Mouse (Mus musculus) stomach, embryonic 15.5 days (tissue): ENCODE measurements around the gene Ntn4. TPM values are rescaled to one million over a fixed set of nuclear protein-coding genes. Genes with fewer than 3 reads are reported as not detected.
A peak's percentile ranks its signal among the peaks of the same experiment; 100 is the strongest.

Source experiments
- ATAC-seq: fragments of 200-750 bp; cut with Nextera tagmentation; 2 replicates; pipeline ENCODE4 v1.8.0; 2017; ENCODE audit warnings: low read depth, moderate number of reproducible peaks, moderate TSS enrichment; ENCODE audit not compliant: insufficient read depth, low FRiP score
- H3K27ac ChIP-seq: fragments of 300-500 bp; sonication (generic); 2 replicates; pipeline ENCODE4 v1.5.1; 2015; ENCODE audit warnings: mild to moderate bottlenecking, inconsistent platforms
- H3K27me3 ChIP-seq: fragments of 300-500 bp; sonication (generic); replicated peaks from 2 replicates; pipeline ENCODE4 v1.6.1; 2015; ENCODE audit warnings: inconsistent platforms
- H3K36me3 ChIP-seq: fragments of 300-500 bp; sonication (generic); 2 replicates; pipeline ENCODE4 v1.6.1; 2015; ENCODE audit warnings: inconsistent platforms
- H3K4me1 ChIP-seq: fragments of 300-500 bp; sonication (generic); 2 replicates; pipeline ENCODE4 v1.6.1; 2015; ENCODE audit warnings: inconsistent platforms
- H3K4me2 ChIP-seq: fragments of 300-500 bp; sonication (generic); 2 replicates; pipeline ENCODE4 v1.6.1; 2015; ENCODE audit warnings: mild to moderate bottlenecking, inconsistent platforms
- H3K4me3 ChIP-seq: fragments of 300-500 bp; sonication (generic); replicated peaks from 2 replicates; pipeline ENCODE4 v1.5.1; 2015; ENCODE audit warnings: inconsistent platforms
- H3K9ac ChIP-seq: fragments of 300-500 bp; sonication (generic); 2 replicates; pipeline ENCODE4 v1.6.1; 2015; ENCODE audit warnings: inconsistent platforms
- H3K9me3 ChIP-seq: fragments of 300-500 bp; sonication (generic); 2 replicates; pipeline ENCODE4 v1.6.1; 2016; ENCODE audit warnings: inconsistent platforms
- WGBS: fragments of 180-500 bp; shearing (Covaris S2); methylation state at CpG from one replicate; pipeline ENCODE4 v1.1.7; 2015; 5-methylcytosine and 5-hydroxymethylcytosine counted together
- polyA plus RNA-seq: library from polyadenylated mRNA; unstranded; fragments of >200 nt; fragmentation: Nextera tagmentation; extraction: Ambion mirVana; gene quantifications from 2 replicates; pipeline ENCODE4 v1.2.1, GENCODE M21; 2015

The Ntn4 gene
- polyA plus RNA-seq = 0.71 and 0.72 TPM in 2 replicates

DNA sequence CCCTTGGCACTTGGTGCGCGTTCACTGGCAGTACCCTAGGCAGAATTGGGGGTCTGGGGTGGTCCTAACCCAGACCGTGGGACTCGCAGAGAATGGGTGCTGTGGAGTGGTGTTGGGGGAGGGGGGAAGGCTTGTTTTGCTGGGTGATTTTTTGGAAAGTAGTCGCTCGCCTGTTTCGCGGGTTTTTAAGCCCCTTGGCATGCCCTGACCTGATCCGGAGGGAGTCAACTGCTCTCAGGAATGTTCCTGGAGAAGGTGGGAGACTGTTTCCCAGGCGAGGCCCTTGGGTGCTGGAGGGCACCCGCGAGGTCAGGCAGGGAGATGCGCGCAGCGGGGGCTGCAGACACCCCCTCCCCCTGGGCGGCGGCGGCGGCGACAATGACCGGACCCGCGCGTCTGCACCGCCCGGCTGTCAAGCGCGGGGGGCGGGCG, at the start of gene Ntn4:
TSS of gene Ntn4 (plus strand) at position 161 of the 432 bp plus-strand sequence.
- H3K4me3 ChIP-seq = peak within 1 kb of the TSS; percentile 69
- no peaks in the 10 kb centered on the region for H3K9me3 ChIP-seq
- H3K9ac ChIP-seq = peak within 1 kb of the TSS; percentile 69
- no peaks in the 10 kb centered on the region for H3K36me3 ChIP-seq
- peaks cover 17% of the 10 kb centered on the region; the same call in 1 of the 2 replicates for H3K27me3 ChIP-seq
- no peak within 1 kb of the TSS for H3K27ac ChIP-seq
- peak within 1 kb of the TSS; percentile 100 for H3K4me2 ChIP-seq
- ATAC-seq = 0 out of 2 replicates have a peak, but pooled peaks have one; percentile 9
- peaks cover 18% of the 10 kb centered on the region for H3K4me1 ChIP-seq
- WGBS = 3% methylated on average over 29 of the region's 30 CpGs

DNA sequence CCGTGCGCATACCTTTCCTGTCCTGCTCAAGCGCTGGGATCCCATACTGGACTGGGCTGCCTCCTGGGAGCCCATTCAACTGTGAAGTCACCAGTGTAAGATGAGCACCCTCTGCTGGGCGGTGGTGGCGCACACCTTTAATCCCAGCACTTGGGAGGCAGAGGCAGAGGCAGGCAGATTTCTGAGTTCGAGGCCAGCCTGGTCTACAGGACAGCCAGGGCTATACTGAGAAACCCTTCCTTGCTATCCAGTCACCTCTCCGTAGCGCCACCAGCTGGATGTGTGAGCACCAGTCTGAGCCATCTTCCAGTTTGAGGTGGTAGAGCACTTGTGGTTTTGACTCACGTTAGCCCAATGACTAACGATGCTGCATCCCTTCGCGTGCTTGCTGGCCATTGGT, 48.0 kb upstream of the Ntn4 start:
- H3K36me3 ChIP-seq = 0 out of 2 replicates have a peak, but pooled peaks cover under 1% of the 10 kb centered on the region
- H3K4me2 ChIP-seq = no peak overlapping the region
- no peaks in the 10 kb centered on the region for H3K9me3 ChIP-seq
- H3K27me3 ChIP-seq = no peaks in the 10 kb centered on the region
- H3K4me1 ChIP-seq = peaks cover 6% of the 10 kb centered on the region
- 51% methylated on average over 12 of the region's 12 CpGs for WGBS
- no peak overlapping the region for H3K9ac ChIP-seq
- no peak overlapping the region for H3K4me3 ChIP-seq
- H3K27ac ChIP-seq = no peak overlapping the region
- no peak for ATAC-seq

DNA sequence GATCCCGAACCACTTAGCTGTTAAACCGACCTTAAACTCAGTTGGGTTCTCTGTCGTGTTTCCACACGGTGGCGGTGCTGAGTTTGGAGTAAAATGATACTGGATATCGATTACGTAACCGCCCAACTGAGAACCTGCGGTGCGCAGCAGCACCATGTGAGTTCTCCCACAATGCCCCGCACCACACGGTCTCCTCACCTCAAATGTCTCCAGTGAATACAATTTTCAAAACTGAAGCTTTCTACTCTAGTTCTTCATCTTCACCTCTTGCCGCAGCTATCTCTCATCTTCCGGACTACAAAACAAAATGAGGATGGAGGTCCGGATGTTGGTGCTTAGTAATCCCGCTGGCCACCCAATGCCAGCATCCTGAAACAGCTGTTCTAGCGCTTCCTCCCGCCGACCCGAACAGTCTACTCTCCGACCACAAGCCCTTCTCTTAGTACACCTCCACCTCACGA, 46.4 kb upstream of the Ntn4 start:
- ATAC-seq = peak; percentile 65
- Histone ChIP-seq H3K27ac (no peak overlapping the region), H3K9me3 (no peaks in the 10 kb centered on the region), H3K36me3 (no peaks in the 10 kb centered on the region), H3K27me3 (no peaks in the 10 kb centered on the region), H3K4me2 (peak overlapping the region; percentile 76), H3K4me1 (no peaks in the 10 kb centered on the region), H3K9ac (no peak overlapping the region), H3K4me3 (peak overlapping the region; percentile 46)
- 1% methylated on average over 22 of the region's 22 CpGs for WGBS

DNA sequence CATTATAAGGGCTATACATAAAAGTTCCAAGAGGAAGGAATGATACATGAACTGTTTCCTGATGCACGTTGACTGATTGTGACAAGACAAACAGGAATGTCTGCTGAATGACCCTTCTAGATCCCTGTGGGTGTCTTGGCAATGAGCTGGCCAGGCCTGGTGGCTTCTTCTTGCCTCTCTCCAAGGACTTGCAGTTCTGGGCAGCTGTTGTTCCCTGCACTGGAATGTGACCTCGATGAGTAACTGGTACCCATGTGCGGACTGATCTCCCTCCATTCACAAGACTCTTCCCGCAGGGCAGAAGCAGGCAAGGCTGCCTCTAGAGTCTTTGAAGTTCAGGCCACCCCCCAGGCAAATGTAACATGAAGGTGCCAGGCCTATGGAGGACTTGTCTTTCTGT, 44.6 kb upstream of the Ntn4 start:
- Histone ChIP-seq H3K9me3 (no peaks in the 10 kb centered on the region), H3K27ac (no peak overlapping the region), H3K36me3 (no peaks in the 10 kb centered on the region), H3K27me3 (no peaks in the 10 kb centered on the region), H3K4me2 (no peak overlapping the region), H3K4me1 (no peaks in the 10 kb centered on the region), H3K4me3 (no peak overlapping the region), H3K9ac (no peak overlapping the region)
- no peak for ATAC-seq
- 59% methylated on average over 4 of the region's 4 CpGs for WGBS

DNA sequence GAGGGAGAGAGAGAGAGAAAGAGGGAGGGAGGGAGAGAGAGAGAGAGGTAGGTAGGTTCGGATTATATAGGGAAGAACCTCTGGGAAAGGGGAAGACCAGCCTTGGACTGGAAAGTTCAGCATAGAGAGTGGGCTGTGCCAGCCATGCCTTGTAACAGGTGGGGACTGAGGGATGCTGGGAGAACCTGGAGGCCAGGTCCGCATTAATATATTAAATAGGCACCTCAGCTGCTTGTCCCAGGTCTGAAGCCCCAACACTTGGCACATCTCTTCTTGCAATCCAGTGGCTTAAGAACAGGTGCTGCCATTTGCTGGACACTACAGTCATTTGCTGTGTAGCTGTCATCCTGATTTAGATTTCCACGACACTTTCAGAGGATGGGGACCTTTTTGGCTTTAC, 43.8 kb upstream of the Ntn4 start:
- Histone ChIP-seq H3K4me3 (no peak overlapping the region), H3K36me3 (no peaks in the 10 kb centered on the region), H3K9ac (no peak overlapping the region), H3K27ac (no peak overlapping the region), H3K9me3 (no peaks in the 10 kb centered on the region), H3K4me1 (no peaks in the 10 kb centered on the region), H3K27me3 (no peaks in the 10 kb centered on the region), H3K4me2 (no peak overlapping the region)
- WGBS = 77% methylated on average over 3 of the region's 3 CpGs
- ATAC-seq = no peak

DNA sequence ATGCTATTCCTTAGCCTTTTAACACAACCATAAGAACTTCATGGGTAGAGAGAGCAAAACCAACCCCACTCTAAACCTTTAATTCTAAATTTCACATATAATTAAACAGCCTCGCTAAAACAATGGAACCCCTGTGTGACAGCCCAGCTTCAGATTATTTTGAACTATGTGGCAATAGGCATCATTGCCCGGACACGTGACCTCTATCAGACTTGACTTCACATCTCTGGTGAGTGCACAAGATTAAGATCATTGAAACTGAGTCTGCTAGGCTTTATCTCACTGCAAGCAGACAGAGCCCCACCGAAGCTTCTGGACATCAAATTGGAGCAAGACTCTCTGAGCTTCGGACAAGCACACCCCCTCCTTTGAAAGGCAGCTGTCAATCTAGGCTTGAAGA, 38.2 kb upstream of the Ntn4 start:
- H3K4me2 ChIP-seq = no peak overlapping the region
- no peak overlapping the region for H3K9ac ChIP-seq
- no peak overlapping the region for H3K4me3 ChIP-seq
- H3K4me1 ChIP-seq = no peaks in the 10 kb centered on the region
- no peaks in the 10 kb centered on the region for H3K9me3 ChIP-seq
- H3K27me3 ChIP-seq = no peaks in the 10 kb centered on the region
- H3K36me3 ChIP-seq = no peaks in the 10 kb centered on the region
- WGBS = 80% methylated on average over 5 of the region's 5 CpGs
- ATAC-seq = no peak
- no peak overlapping the region for H3K27ac ChIP-seq

DNA sequence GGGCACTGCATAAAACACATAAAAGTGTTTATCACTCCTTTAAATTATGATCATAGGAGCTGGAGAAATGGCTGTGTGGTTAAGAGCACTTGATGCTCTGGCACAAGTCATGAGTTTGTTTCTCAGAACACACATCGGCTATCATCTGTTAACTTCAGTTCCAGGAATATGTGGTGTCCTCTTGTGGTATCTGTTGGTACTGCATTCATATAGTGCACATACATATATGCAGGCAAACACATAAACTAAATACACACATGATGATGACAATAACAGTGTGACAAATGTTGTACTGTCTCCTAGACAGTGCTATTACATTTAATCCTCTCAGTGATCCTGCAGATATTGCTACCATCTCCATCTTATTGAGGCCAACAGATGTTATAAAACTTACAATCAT, 37.2 kb upstream of the Ntn4 start:
- 96% methylated on average over 1 of the region's 1 CpGs for WGBS
- H3K4me1 ChIP-seq = no peaks in the 10 kb centered on the region
- ATAC-seq = no peak
- H3K4me2 ChIP-seq = no peak overlapping the region
- H3K9ac ChIP-seq = no peak overlapping the region
- H3K4me3 ChIP-seq = no peak overlapping the region
- no peaks in the 10 kb centered on the region for H3K27me3 ChIP-seq
- no peak overlapping the region for H3K27ac ChIP-seq
- no peaks in the 10 kb centered on the region for H3K9me3 ChIP-seq
- H3K36me3 ChIP-seq = no peaks in the 10 kb centered on the region

DNA sequence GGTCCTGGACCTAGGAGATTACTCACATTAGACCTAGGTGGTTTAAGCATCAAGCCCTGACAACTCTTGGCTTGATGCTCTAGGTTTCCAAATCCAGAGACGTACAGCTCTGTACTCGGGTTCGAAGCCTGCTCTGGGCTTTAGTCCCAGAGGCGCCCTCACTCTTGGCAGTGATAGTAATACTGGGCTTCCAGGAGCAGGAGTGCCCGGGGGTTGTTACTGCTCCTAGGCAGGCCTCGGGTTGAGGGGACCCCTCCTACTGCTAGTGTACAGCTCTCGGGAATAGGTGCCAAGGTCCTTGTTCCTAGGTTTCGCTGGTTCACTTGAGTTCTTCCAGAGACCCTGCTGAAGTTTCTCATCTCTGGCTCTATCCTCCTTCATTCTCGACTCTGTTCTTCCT, 34.2 kb upstream of the Ntn4 start:
- Histone ChIP-seq H3K4me2 (no peak overlapping the region), H3K4me3 (no peak overlapping the region), H3K4me1 (no peaks in the 10 kb centered on the region), H3K27ac (no peak overlapping the region), H3K27me3 (no peaks in the 10 kb centered on the region), H3K36me3 (no peaks in the 10 kb centered on the region), H3K9me3 (no peaks in the 10 kb centered on the region), H3K9ac (no peak overlapping the region)
- no peak for ATAC-seq
- 87% methylated on average over 9 of the region's 9 CpGs for WGBS

DNA sequence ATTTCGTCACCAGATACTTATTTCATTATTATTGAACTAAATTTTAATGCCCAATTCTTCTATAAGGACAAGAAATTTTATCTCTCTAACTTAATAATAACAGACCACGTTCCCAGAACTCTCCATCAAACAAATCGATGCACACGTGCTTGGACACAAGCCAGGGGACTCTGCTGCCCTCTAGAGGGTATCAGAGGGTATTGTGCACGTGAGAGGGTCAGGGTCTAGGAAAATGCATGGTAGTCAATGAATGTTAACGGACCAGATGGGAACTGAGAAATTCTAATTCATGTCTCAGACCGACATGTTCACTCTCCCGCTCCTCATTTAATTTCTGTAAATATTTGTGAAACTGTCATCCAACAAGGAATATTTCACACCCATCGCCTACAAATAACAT, 32.4 kb upstream of the Ntn4 start:
- Histone ChIP-seq H3K4me3 (no peak overlapping the region), H3K27ac (no peak overlapping the region), H3K27me3 (no peaks in the 10 kb centered on the region), H3K4me2 (no peak overlapping the region), H3K4me1 (no peaks in the 10 kb centered on the region), H3K36me3 (no peaks in the 10 kb centered on the region), H3K9me3 (no peaks in the 10 kb centered on the region), H3K9ac (no peak overlapping the region)
- no peak for ATAC-seq
- 43% methylated on average over 9 of the region's 9 CpGs for WGBS

DNA sequence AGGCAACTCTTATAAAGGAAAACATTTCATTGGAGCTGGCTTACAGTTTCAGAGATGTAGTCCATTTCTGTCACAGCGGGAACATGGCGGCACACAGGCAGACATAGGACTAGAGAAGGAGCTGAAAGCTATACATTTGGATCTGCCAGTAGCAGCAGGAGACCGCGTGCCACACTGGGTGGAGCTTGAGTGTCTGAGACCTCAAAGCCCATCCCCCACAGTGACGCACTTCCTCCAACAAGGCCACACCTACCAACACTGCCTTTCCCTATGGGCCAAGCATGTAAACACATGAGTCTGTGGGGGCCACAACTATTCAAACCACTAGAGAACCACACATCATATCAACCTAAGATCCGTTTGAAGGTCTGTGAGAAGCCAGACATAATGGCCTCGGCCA, 31.2 kb upstream of the Ntn4 start:
- Histone ChIP-seq H3K4me2 (no peak overlapping the region), H3K4me3 (no peak overlapping the region), H3K9me3 (no peaks in the 10 kb centered on the region), H3K27me3 (no peaks in the 10 kb centered on the region), H3K36me3 (no peaks in the 10 kb centered on the region), H3K27ac (no peak overlapping the region), H3K4me1 (no peaks in the 10 kb centered on the region), H3K9ac (no peak overlapping the region)
- 92% methylated on average over 7 of the region's 7 CpGs for WGBS
- ATAC-seq = no peak

DNA sequence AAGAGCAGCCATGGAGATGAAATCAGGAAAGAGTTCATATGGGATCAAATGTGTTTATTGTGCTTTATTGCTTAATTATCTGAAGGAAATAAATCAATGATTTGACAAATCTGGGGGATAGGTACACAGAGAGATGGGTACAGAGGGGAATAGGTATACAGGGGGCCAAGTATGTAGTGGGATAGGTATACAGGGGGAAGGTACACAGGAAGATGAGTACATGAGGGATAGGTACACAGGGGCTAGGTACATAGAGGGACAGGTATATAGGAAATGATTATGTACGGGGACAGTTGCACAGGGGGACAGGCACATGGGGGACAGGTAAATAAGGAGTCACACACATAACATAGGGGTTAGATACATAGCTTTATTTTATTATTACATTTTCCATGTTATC, 29.6 kb upstream of the Ntn4 start:
- 96% methylated on average over 1 of the region's 1 CpGs for WGBS

DNA sequence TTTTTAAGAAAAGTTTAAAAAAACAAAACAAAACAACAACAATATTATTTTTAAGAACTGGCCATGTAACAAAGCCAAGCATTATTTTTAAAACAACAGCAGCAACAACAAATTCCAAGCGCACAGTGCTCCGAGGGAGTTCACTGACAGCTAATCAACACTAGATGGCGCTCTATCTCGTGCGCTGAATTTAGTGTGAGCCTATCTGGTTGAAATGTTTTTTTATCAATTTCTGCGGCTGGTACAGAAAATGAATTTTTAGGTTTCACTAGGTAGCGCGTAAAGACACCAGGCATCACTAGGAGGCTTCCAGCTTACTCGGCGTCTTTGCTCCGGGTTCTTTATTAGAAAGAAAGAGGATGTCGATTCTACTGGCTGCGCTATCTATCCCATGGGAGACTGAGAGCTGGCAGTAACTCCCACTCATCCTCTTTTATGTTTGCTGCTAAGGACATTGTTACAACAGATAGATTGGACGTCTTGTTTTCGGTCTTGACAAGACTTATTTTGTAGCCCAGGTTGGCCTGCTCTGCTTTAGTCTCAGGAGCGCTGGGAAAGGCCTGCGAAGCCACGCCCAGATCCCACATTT, 29.0 kb upstream of the Ntn4 start:
- no peak for ATAC-seq
- no peaks in the 10 kb centered on the region for H3K36me3 ChIP-seq
- H3K4me3 ChIP-seq = no peak overlapping the region
- no peaks in the 10 kb centered on the region for H3K27me3 ChIP-seq
- no peaks in the 10 kb centered on the region for H3K4me1 ChIP-seq
- H3K4me2 ChIP-seq = no peak overlapping the region
- H3K27ac ChIP-seq = no peak overlapping the region
- no peak overlapping the region for H3K9ac ChIP-seq
- WGBS = 43% methylated on average over 18 of the region's 18 CpGs
- H3K9me3 ChIP-seq = no peaks in the 10 kb centered on the region

More for the DNA sequence above, 29.6 kb upstream of the Ntn4 start:
- H3K4me3 ChIP-seq = no peak overlapping the region
- H3K27ac ChIP-seq = no peak overlapping the region
- no peaks in the 10 kb centered on the region for H3K9me3 ChIP-seq
- H3K4me1 ChIP-seq = no peaks in the 10 kb centered on the region
- H3K36me3 ChIP-seq = no peaks in the 10 kb centered on the region
- no peaks in the 10 kb centered on the region for H3K27me3 ChIP-seq
- H3K9ac ChIP-seq = no peak overlapping the region
- ATAC-seq = no peak
- no peak overlapping the region for H3K4me2 ChIP-seq

DNA sequence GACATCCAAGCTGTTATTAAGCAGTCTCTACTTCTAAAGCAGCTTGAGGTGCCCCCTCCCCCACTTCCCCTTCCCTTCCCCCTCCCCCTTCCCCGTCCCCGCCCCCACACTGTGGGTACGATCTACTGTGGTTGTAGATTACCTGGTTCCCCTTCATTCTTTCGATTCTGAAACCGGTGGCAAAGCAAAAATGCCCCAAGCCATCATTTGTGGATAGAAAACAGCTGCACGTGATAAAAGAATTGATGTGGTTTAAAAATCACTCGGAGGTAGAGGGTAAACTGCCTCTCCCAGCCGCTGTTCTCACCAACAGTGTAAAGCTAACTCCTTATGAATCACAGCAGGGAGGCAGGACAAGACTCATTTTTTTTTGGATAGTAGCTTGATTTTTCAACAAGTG, 25.6 kb upstream of the Ntn4 start:
- Histone ChIP-seq H3K27me3 (no peaks in the 10 kb centered on the region), H3K4me3 (no peak overlapping the region), H3K9ac (no peak overlapping the region), H3K4me1 (no peaks in the 10 kb centered on the region), H3K36me3 (no peaks in the 10 kb centered on the region), H3K4me2 (no peak overlapping the region), H3K27ac (no peak overlapping the region), H3K9me3 (no peaks in the 10 kb centered on the region)
- ATAC-seq = no peak
- WGBS = 66% methylated on average over 8 of the region's 8 CpGs
